Mouse (Mus musculus): ENCODE measurements around the gene Wdr86. TPM values are rescaled to one million over a fixed set of nuclear protein-coding genes. Genes with fewer than 3 reads are reported as not detected.

Gene Wdr86
- polyA plus RNA-seq (2012; rRNA removed), result 1.7 and 1.9 TPM in 2 replicates

GRCm38 (mm10) chr5:24730488-24730871 lies at the start of gene Wdr86:
TSS of gene Wdr86 (minus strand) at chr5:24730727.

DNA sequence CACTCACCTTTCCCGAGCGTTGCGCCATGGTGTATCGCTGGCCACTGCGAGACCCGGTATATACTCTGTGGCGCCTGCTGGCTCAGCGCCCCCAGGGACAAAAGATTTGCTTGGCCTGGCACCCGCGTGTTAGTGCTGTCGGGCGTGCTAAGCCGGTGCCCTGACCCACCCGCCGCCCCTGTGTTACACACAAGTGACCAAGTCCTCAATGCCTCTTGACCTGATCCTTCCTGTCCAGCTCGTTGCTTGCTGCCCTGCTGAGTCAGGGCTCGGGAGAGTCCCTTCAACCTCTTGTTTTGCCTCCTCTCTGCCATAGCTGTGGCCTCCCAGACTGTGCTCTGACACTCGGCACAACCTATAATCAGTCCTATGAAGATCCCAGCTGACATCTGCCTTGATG lies 27.3 kb upstream of the Wdr86 start, which contains the start of gene Crygn:
Gene Crygn (minus strand): TSS at position 193 of the 400 bp plus-strand sequence.

DNA sequence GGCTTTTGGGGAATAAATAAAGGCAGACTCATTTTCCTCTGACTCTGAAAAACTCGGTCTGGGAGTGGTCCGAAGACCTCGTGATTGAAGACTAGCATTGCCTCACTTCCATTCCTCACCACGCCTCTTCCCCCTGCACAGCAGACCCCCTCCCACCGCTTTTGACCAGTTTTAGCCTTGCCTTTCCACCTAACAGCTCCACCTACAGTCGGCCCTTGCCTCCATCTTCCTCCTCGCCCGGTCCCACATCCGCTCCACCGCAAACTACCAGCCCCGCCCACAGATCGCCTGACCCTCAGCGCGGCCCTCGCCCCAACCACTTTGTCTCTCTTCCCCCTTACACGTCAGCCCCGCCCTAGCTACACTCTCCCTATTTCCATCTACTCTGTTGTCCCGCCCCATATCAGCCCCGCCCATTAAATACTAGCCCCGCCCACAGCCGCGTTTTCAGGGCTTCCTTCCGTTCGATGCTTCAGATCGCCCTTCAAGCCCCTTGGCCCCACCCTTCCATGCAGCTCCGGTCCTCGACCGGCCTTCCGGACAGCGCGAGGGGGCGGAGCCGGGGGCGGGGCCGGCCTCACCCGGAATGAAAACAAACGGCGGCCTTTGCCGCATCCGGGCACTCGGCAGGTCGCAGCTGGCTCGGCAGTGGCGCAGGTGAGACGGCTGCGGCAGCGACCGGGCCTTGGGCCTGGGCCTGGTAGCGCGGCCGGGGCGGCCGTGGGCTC lies 45.0 kb downstream of the Wdr86 start, which contains the start of gene Nub1:
Gene Nub1 (plus strand): TSS at position 167 of the 728 bp plus-strand sequence.

Other genes with a start within 250 kb of the Wdr86 start
- gene Gbx1, start 203.5 kb downstream of the Wdr86 start, polyA plus RNA-seq (2012; rRNA removed), result not detected in 2 replicates
- gene Asb10, start 189.7 kb downstream of the Wdr86 start, polyA plus RNA-seq (2012; rRNA removed), result 0.07 and 0.14 TPM in 2 replicates
- 0.01 and 0.02 TPM in 2 replicates for gene 4931409K22Rik, start 173.9 kb downstream of the Wdr86 start, polyA plus RNA-seq (2012; rRNA removed)
- gene Abcf2, start 153.3 kb downstream of the Wdr86 start, polyA plus RNA-seq (2012; rRNA removed), result 19.8 and 20.2 TPM in 2 replicates
- gene Chpf2, start 144.0 kb downstream of the Wdr86 start, polyA plus RNA-seq (2012; rRNA removed), result 7.7 and 8.8 TPM in 2 replicates
- 1.1 and 1.4 TPM in 2 replicates for gene Smarcd3, start 106.3 kb downstream of the Wdr86 start, polyA plus RNA-seq (2012; rRNA removed)
- gene Nub1, start 45.2 kb downstream of the Wdr86 start, polyA plus RNA-seq (2012; rRNA removed), result 15.7 and 16.5 TPM in 2 replicates
- 0.17 and 0.20 TPM in 2 replicates for gene Crygn, start 27.3 kb upstream of the Wdr86 start, polyA plus RNA-seq (2012; rRNA removed)
- 30.5 TPM in 2 replicates for gene Rheb, start 111.9 kb upstream of the Wdr86 start, polyA plus RNA-seq (2012; rRNA removed)